In the genomic region with DNA sequence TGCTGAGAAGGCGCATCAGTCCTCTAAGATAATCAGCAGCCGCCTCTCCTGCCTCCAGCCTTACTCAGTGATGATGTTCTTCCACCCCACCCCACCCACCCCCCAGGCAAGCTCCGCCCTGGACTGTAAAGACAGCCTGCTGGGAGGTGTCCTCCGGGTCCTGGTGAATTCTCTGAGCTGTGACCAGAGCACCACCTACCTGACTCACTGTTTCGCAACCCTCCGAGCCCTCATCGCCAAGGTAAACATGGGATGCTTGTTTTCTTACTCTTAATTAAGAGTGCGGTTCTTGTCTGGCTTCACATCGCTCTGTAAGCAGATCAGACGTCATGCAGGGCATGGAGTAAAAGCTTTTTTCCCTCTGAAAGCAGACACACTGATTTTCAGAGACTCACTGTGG, we compare ENCODE assay signal across 24 mouse cellular contexts.
DNase-seq lines count a peak whose midpoint lies in the region; ATAC-seq and TF ChIP-seq lines count a peak whose summit lies in the region.
"Had no signal": no experiment of that assay in that cellular context is flagged by ENCODE, and none has a peak within 500 bp of the region (broad histone marks: within the 10 kb centered on the region; RNA-seq: fewer than 3 reads in every experiment).

No protein-coding gene starts in this region.

- in situ Hi-C loops in Patski (cut with MboI; ENCODE audit: low pct_unique_long_range_greater_than_20kb) = no loop called here

- H3K27me3 ChIP-seq in kidney, embryonic 15.5 days = no peaks in the 10 kb centered on the region
- no peaks in the 10 kb centered on the region for H3K27me3 ChIP-seq in lung, postnatal 0 days (replicated peaks; ENCODE audit: insufficient read depth, low read length)
- no peaks in the 10 kb centered on the region for H3K27me3 ChIP-seq in Patski
- no peaks in the 10 kb centered on the region for H3K27me3 ChIP-seq in liver, postnatal 0 days (ENCODE audit: insufficient read depth, low read length)
- H3K27me3 ChIP-seq: forebrain, embryonic 12.5 days; heart, embryonic 15.5 days; limb, embryonic 12.5 days; liver, embryonic 15.5 days had no signal

- H3K9me3 ChIP-seq in kidney, embryonic 15.5 days (replicated peaks) = no peaks in the 10 kb centered on the region
- no peaks in the 10 kb centered on the region for H3K9me3 ChIP-seq in lung, postnatal 0 days (ENCODE audit: low read length)
- no peaks in the 10 kb centered on the region for H3K9me3 ChIP-seq in liver, postnatal 0 days (ENCODE audit: low read length)
- H3K9me3 ChIP-seq: forebrain, embryonic 12.5 days; heart, embryonic 15.5 days; hindbrain, embryonic 13.5 days; limb, embryonic 12.5 days; liver, embryonic 15.5 days had no signal

- TF ChIP-seq CTCF in lung, postnatal 0 days (IDR thresholded peaks at IDR 0.05) = no peak
- no peak for TF ChIP-seq CTCF in Patski (IDR thresholded peaks at IDR 0.05)
- no peak for TF ChIP-seq CTCF in liver, postnatal 0 days (IDR thresholded peaks at IDR 0.05; ENCODE audit: low read depth)

- POLR2A ChIA-PET in Patski (lab: Charles Lee) = no interaction called here

- ATAC-seq in kidney, embryonic 15.5 days (replicated peaks; ENCODE audit: low FRiP score) = no peak
- no peak for ATAC-seq in lung, postnatal 0 days
- peak; percentile 89 for ATAC-seq in Patski
- peak; percentile 59; the same call in 1 of the 2 replicates for ATAC-seq in liver, postnatal 0 days
- ATAC-seq: CD4-positive, CD25-positive, alpha-beta regulatory T cell, adult 4 months had no signal

- peak; percentile 33 for DNase-seq in kidney, adult 11 months
- DNase-seq in lung, adult 18-20 months = peak; percentile 63 to 75
- no peak for DNase-seq in lung, postnatal 0 days (ENCODE audit: low spot score)
- peak; percentile 93 for DNase-seq in Patski (ENCODE audit: low read depth, low spot score)
- DNase-seq in liver, postnatal 0 days = peak; percentile 42
- no peak for DNase-seq in spleen, postnatal 36 days (ENCODE audit: low spot score in 2 of 2)
- DNase-seq: adrenal gland, adult 2 months; cerebellum, adult 11 months; cerebellum, adult 9-11 months; gastrocnemius, postnatal 36 days; heart, postnatal 36 days; lung, postnatal 4 days; midbrain, embryonic 14.5 days; retina, postnatal 1 day; right cerebral cortex, postnatal 25 days; thymus, postnatal 14 days had no signal

- H3K9ac ChIP-seq in kidney, embryonic 15.5 days = no peak overlapping the region
- no peak overlapping the region for H3K9ac ChIP-seq in lung, postnatal 0 days (replicated peaks; ENCODE audit: low read depth)
- H3K9ac ChIP-seq in liver, postnatal 0 days (replicated peaks) = no peak overlapping the region
- H3K9ac ChIP-seq: forebrain, embryonic 12.5 days; heart, embryonic 15.5 days; hindbrain, embryonic 13.5 days; limb, embryonic 12.5 days; liver, embryonic 15.5 days had no signal

- no peaks in the 10 kb centered on the region for H3K36me3 ChIP-seq in kidney, embryonic 15.5 days
- no peaks in the 10 kb centered on the region for H3K36me3 ChIP-seq in lung, postnatal 0 days (ENCODE audit: insufficient read depth, low read length)
- H3K36me3 ChIP-seq in liver, postnatal 0 days (replicated peaks; ENCODE audit: insufficient read depth, low read length) = peaks cover 46% of the 10 kb centered on the region
- H3K36me3 ChIP-seq: forebrain, embryonic 12.5 days; heart, embryonic 15.5 days; hindbrain, embryonic 13.5 days; limb, embryonic 12.5 days had no signal

- H3K4me3 ChIP-seq in kidney, embryonic 15.5 days (replicated peaks) = no peak overlapping the region
- H3K4me3 ChIP-seq in lung, postnatal 0 days (ENCODE audit: low read depth, low read length) = no peak overlapping the region
- no peak overlapping the region for H3K4me3 ChIP-seq in liver, postnatal 0 days (ENCODE audit: low read depth, low read length)
- H3K4me3 ChIP-seq: forebrain, embryonic 12.5 days; heart, embryonic 15.5 days; hindbrain, embryonic 13.5 days; limb, embryonic 12.5 days; liver, embryonic 15.5 days had no signal

- H3K27ac ChIP-seq in kidney, embryonic 15.5 days = no peak overlapping the region
- no peak overlapping the region for H3K27ac ChIP-seq in lung, postnatal 0 days (ENCODE audit: low read length)
- H3K27ac ChIP-seq in liver, postnatal 0 days (ENCODE audit: low read depth) = no peak overlapping the region
- H3K27ac ChIP-seq: forebrain, embryonic 12.5 days; heart, embryonic 15.5 days; hindbrain, embryonic 13.5 days; kidney, postnatal 0 days; limb, embryonic 12.5 days; liver, embryonic 15.5 days had no signal

- 0 out of 2 replicates have a peak, but pooled peaks cover 5% of the 10 kb centered on the region for H3K4me1 ChIP-seq in kidney, embryonic 15.5 days
- no peaks in the 10 kb centered on the region for H3K4me1 ChIP-seq in lung, postnatal 0 days (ENCODE audit: insufficient read depth, low read depth, low read length)
- H3K4me1 ChIP-seq in liver, postnatal 0 days (ENCODE audit: insufficient read depth) = no peaks in the 10 kb centered on the region
- H3K4me1 ChIP-seq: forebrain, embryonic 12.5 days; heart, embryonic 15.5 days; hindbrain, embryonic 13.5 days; liver, embryonic 15.5 days had no signal

- no peak for TF ChIP-seq EP300 in lung, postnatal 0 days (IDR thresholded peaks at IDR 0.05)
- no peak for TF ChIP-seq EP300 in liver, postnatal 0 days (IDR thresholded peaks at IDR 0.05; ENCODE audit: low read depth)

- CTCF ChIA-PET in Patski (lab: Charles Lee) = interaction anchor here (1.0 kb wide), 1 partner anchor 10 kb away, joined by 3 read pairs; no protein-coding TSS in a partner anchor

- no peak overlapping the region for H3K4me2 ChIP-seq in kidney, embryonic 15.5 days
- H3K4me2 ChIP-seq in lung, postnatal 0 days (replicated peaks; ENCODE audit: low read depth, low read length) = no peak overlapping the region
- H3K4me2 ChIP-seq in liver, postnatal 0 days (ENCODE audit: low read depth, low read length) = no peak overlapping the region
- H3K4me2 ChIP-seq: forebrain, embryonic 12.5 days; heart, embryonic 15.5 days; hindbrain, embryonic 13.5 days; limb, embryonic 12.5 days; liver, embryonic 15.5 days had no signal

- 48% methylated on average over 10 of the region's 10 CpGs for WGBS in kidney, embryonic 15.5 days
- 47% methylated on average over 10 of the region's 10 CpGs for WGBS in lung, postnatal 0 days
- 57% methylated on average over 10 of the region's 10 CpGs for WGBS in liver, postnatal 0 days (ENCODE audit: insufficient replicate concordance)

Comparison
In these comparisons a context has a peak if more than half of its experiments do, and no peak if none do; other contexts are left out.
1. DNase-seq: peak in kidney, adult 11 months (single experiment), lung, adult 18-20 months (2 of 2), Patski (single experiment) and liver, postnatal 0 days (single experiment); none in lung, postnatal 0 days (single experiment) and spleen, postnatal 36 days (0 of 2).
2. ATAC-seq: peak in Patski (single experiment) and liver, postnatal 0 days (single experiment); none in kidney, embryonic 15.5 days (single experiment) and lung, postnatal 0 days (single experiment).